Mouse (Mus musculus) olfactory bulb, adult 2 months (tissue): ENCODE data around the gene Alox12.

Experiments used
- CTCF ChIP-seq: fragments of 200-500 bp; IDR thresholded peaks from 2 replicates; pipeline ENCODE4 v1.5.1; 2012; ENCODE audit warnings: low read depth, mild to moderate bottlenecking, low read length, moderate library complexity; ENCODE audit not compliant: insufficient read depth
- POLR2A ChIP-seq: fragments of 200-500 bp; IDR thresholded peaks from 2 replicates; pipeline ENCODE4 v1.6.1; 2012; ENCODE audit warnings: mild to moderate bottlenecking, low read depth, low read length, moderate library complexity; ENCODE audit not compliant: insufficient read depth

DNA sequence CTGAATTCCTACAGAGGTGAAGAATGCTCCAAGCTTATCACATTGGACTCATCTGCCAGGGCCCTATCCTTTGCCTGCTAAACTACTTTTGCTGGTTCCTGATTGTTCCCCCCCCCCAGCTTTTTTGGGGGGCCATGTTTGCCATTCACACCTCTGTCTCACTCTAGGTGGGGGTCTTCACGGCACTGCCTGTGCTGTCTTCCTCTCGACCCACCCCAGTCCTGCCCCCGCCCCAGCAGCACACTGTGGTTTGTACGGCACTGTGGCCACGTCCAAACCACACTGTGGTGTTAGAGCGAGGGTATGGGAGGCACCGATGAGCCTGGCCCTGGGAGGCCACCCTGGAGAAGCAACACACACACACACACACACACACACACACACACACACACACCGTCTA is 20.7 kb downstream of the Alox12 start:
- no peak for TF ChIP-seq CTCF
- no peak for TF ChIP-seq POLR2A
